Mouse (Mus musculus) myocyte (in vitro differentiated cells): ENCODE data around the gene Eif4e3. TPM values are rescaled to one million over a fixed set of nuclear protein-coding genes. Genes with fewer than 3 reads are reported as not detected.

Source experiments
- H3K27me3 ChIP-seq: one replicate; pipeline ENCODE4 v1.6.1; 2011; ENCODE audit not compliant: control insufficient read depth, insufficient read depth, insufficient read length
- H3K36me3 ChIP-seq: one replicate; pipeline ENCODE4 v1.6.1; 2011; ENCODE audit not compliant: control insufficient read depth, insufficient read depth
- H3K4me2 ChIP-seq: one replicate; pipeline ENCODE4 v1.6.1; 2011; ENCODE audit warnings: low read depth, control low read depth
- H3K4me3 ChIP-seq: one replicate; pipeline ENCODE4 v1.5.1; 2011; ENCODE audit warnings: mild to moderate bottlenecking, control low read depth, moderate library complexity
- H3K79me2 ChIP-seq: one replicate; pipeline ENCODE4 v1.6.1; 2011; ENCODE audit not compliant: control insufficient read depth, insufficient read depth
- H3ac ChIP-seq: one replicate; pipeline ENCODE4 v1.6.1; 2011; ENCODE audit not compliant: control insufficient read depth, insufficient read length
- CEBPB ChIP-seq: IDR thresholded peaks from 2 replicates; pipeline ENCODE4 v1.6.1; 2011; ENCODE audit warnings: mild to moderate bottlenecking, moderate library complexity; ENCODE audit not compliant: poor library complexity, insufficient read depth, severe bottlenecking
- E2F4 ChIP-seq: IDR thresholded peaks from one replicate; pipeline ENCODE4 v1.6.1; 2011; ENCODE audit warnings: mild to moderate bottlenecking, control low read depth, moderate library complexity; ENCODE audit not compliant: insufficient read depth
- MAX ChIP-seq: IDR thresholded peaks from one replicate; pipeline ENCODE4 v1.6.1; 2011; ENCODE audit warnings: low read depth, mild to moderate bottlenecking, control low read depth
- MYOD1 ChIP-seq, 3 experiments: IDR thresholded peaks; one replicate each; pipeline ENCODE4 v1.6.1; 2011; ENCODE audit warnings: control low read depth in 2 of 3, low read depth in 2 of 3, mild to moderate bottlenecking in 2 of 3, moderate library complexity in 1 of 3; ENCODE audit not compliant: insufficient read length in 2 of 3, control insufficient read depth in 1 of 3
- MYOG ChIP-seq, 3 experiments: IDR thresholded peaks; one replicate each; pipeline ENCODE4 v1.6.1; 2011; ENCODE audit warnings: control low read depth in 2 of 3, low read depth in 2 of 3, mild to moderate bottlenecking in 2 of 3; ENCODE audit not compliant: insufficient read length in 2 of 3, control insufficient read depth in 1 of 3, insufficient read depth in 1 of 3
- POLR2A ChIP-seq: IDR thresholded peaks from one replicate; pipeline ENCODE4 v1.6.1; 2011; ENCODE audit warnings: low read depth, mild to moderate bottlenecking, control low read depth, moderate library complexity; ENCODE audit not compliant: insufficient read length
- POLR2AphosphoS2 ChIP-seq: IDR thresholded peaks from one replicate; pipeline ENCODE4 v1.6.1; 2011; ENCODE audit warnings: low read depth, control low read depth; ENCODE audit not compliant: insufficient read length
- REST ChIP-seq: IDR thresholded peaks from one replicate; pipeline ENCODE4 v1.6.1; 2011; ENCODE audit warnings: mild to moderate bottlenecking, control low read depth, moderate library complexity; ENCODE audit not compliant: insufficient read depth, insufficient read length
- SRF ChIP-seq: IDR thresholded peaks from one replicate; pipeline ENCODE4 v1.6.1; 2011; ENCODE audit warnings: low read depth; ENCODE audit not compliant: control insufficient read depth, insufficient read length
- TCF12 ChIP-seq: IDR thresholded peaks from one replicate; pipeline ENCODE4 v1.6.1; 2011; ENCODE audit warnings: mild to moderate bottlenecking, control low read depth; ENCODE audit not compliant: poor library complexity, insufficient read depth, severe bottlenecking
- TCF3 ChIP-seq: IDR thresholded peaks from one replicate; pipeline ENCODE4 v1.6.1; 2011; ENCODE audit warnings: low read depth, control low read depth; ENCODE audit not compliant: insufficient read length
- USF1 ChIP-seq: IDR thresholded peaks from one replicate; pipeline ENCODE4 v1.6.1; 2011; ENCODE audit warnings: low read depth, mild to moderate bottlenecking, control low read depth, moderate library complexity
- polyA plus RNA-seq: library from polyadenylated mRNA; unstranded; fragments of >200 nt; fragmentation: generic; extraction: Trizol; gene quantifications from one replicate; pipeline ENCODE4 v1.2.1, GENCODE M21; 2012; ENCODE audit warnings: missing spikeins

Eif4e3 gene
- polyA plus RNA-seq, 1 experiment: 6.1 TPM

- Histone ChIP-seq H3K27me3 (peaks cover 44% of the 10 kb centered on the region), H3ac (no peak overlapping the region), H3K36me3 (no peaks in the 10 kb centered on the region), H3K79me2 (no peaks in the 10 kb centered on the region), H3K4me3 (no peak overlapping the region), H3K4me2 (no peak overlapping the region)
- TF ChIP-seq E2F4 (no peak), REST (no peak), POLR2A (no peak), TCF12 (no peak), MYOD1 (IDR thresholded peaks at IDR 0.05; ENCODE audit: control insufficient read depth in 1 of 3, insufficient read length in 2 of 3, low read depth in 2 of 3) (no peak), MAX (no peak), MYOG (IDR thresholded peaks at IDR 0.05; ENCODE audit: control insufficient read depth in 1 of 3, insufficient read depth in 1 of 3, insufficient read length in 2 of 3, low read depth in 2 of 3) (no peak), CEBPB (no peak), USF1 (no peak)
Measured at GRCm38 (mm10) chr6:99688513-99688912, 21.9 kb upstream of the Eif4e3 start.

GRCm38 (mm10) chr6:99684899-99685298, 18.3 kb upstream of the Eif4e3 start:
- H3K36me3 ChIP-seq: no peaks in the 10 kb centered on the region

GRCm38 (mm10) chr6:99683974-99684373, 17.4 kb upstream of the Eif4e3 start:
- TF ChIP-seq POLR2A (no peak), MYOD1 (IDR thresholded peaks at IDR 0.05; ENCODE audit: control insufficient read depth in 1 of 3, insufficient read length in 2 of 3, low read depth in 2 of 3) (no peak), E2F4 (no peak), POLR2AphosphoS2 (no peak), MAX (no peak), SRF (no peak), MYOG (IDR thresholded peaks at IDR 0.05; ENCODE audit: control insufficient read depth in 1 of 3, insufficient read depth in 1 of 3, insufficient read length in 2 of 3, low read depth in 2 of 3) (no peak), CEBPB (no peak), TCF12 (no peak), REST (no peak), TCF3 (no peak), USF1 (no peak)

More at GRCm38 (mm10) chr6:99684899-99685298, 18.3 kb upstream of the Eif4e3 start:
- Histone ChIP-seq H3K4me3 (no peak overlapping the region), H3ac (no peak overlapping the region), H3K79me2 (no peaks in the 10 kb centered on the region), H3K27me3 (peaks cover 17% of the 10 kb centered on the region), H3K4me2 (no peak overlapping the region)
- TF ChIP-seq E2F4 (no peak), CEBPB (no peak), SRF (no peak), POLR2AphosphoS2 (no peak), POLR2A (no peak), MYOD1 (IDR thresholded peaks at IDR 0.05; ENCODE audit: control insufficient read depth in 1 of 3, insufficient read length in 2 of 3, low read depth in 2 of 3) (no peak), USF1 (no peak), REST (no peak), MAX (no peak), TCF12 (no peak), TCF3 (no peak), MYOG (IDR thresholded peaks at IDR 0.05; ENCODE audit: control insufficient read depth in 1 of 3, insufficient read depth in 1 of 3, insufficient read length in 2 of 3, low read depth in 2 of 3) (no peak)

GRCm38 (mm10) chr6:99678108-99678507, 11.5 kb upstream of the Eif4e3 start:
- H3K27me3 ChIP-seq: peaks cover 28% of the 10 kb centered on the region
- H3ac ChIP-seq: no peak overlapping the region
- no peak overlapping the region for H3K4me2 ChIP-seq
- H3K36me3 ChIP-seq: no peaks in the 10 kb centered on the region
- no peak for TF ChIP-seq REST
- TF ChIP-seq E2F4: no peak
- TF ChIP-seq POLR2A: no peak
- no peak for TF ChIP-seq TCF12
- TF ChIP-seq MYOD1 (IDR thresholded peaks at IDR 0.05; ENCODE audit: control insufficient read depth in 1 of 3, insufficient read length in 2 of 3, low read depth in 2 of 3): no peak
- TF ChIP-seq MYOG (IDR thresholded peaks at IDR 0.05; ENCODE audit: control insufficient read depth in 1 of 3, insufficient read depth in 1 of 3, insufficient read length in 2 of 3, low read depth in 2 of 3): no peak
- TF ChIP-seq TCF3: no peak
- TF ChIP-seq POLR2AphosphoS2: no peak
- TF ChIP-seq CEBPB: no peak
- H3K79me2 ChIP-seq: no peaks in the 10 kb centered on the region
- H3K4me3 ChIP-seq: no peak overlapping the region

More at GRCm38 (mm10) chr6:99683974-99684373, 17.4 kb upstream of the Eif4e3 start:
- Histone ChIP-seq H3K27me3 (peaks cover 14% of the 10 kb centered on the region), H3K4me2 (no peak overlapping the region), H3K79me2 (no peaks in the 10 kb centered on the region), H3K36me3 (no peaks in the 10 kb centered on the region), H3K4me3 (no peak overlapping the region), H3ac (no peak overlapping the region)

- Histone ChIP-seq H3K4me2 (no peak overlapping the region), H3K79me2 (no peaks in the 10 kb centered on the region), H3K4me3 (no peak overlapping the region), H3ac (no peak overlapping the region), H3K36me3 (no peaks in the 10 kb centered on the region), H3K27me3 (peaks cover 26% of the 10 kb centered on the region)
- no peak for TF ChIP-seq USF1
- TF ChIP-seq TCF12: no peak
- TF ChIP-seq MYOG (IDR thresholded peaks at IDR 0.05; ENCODE audit: control insufficient read depth in 1 of 3, insufficient read depth in 1 of 3, insufficient read length in 2 of 3, low read depth in 2 of 3): no peak
- no peak for TF ChIP-seq MAX
- TF ChIP-seq CEBPB: no peak
- no peak for TF ChIP-seq E2F4
- no peak for TF ChIP-seq REST
- no peak for TF ChIP-seq POLR2A
- TF ChIP-seq MYOD1 (IDR thresholded peaks at IDR 0.05; ENCODE audit: control insufficient read depth in 1 of 3, insufficient read length in 2 of 3, low read depth in 2 of 3): no peak
- no peak for TF ChIP-seq POLR2AphosphoS2
- no peak for TF ChIP-seq SRF
Measured at GRCm38 (mm10) chr6:99677325-99677724, 10.8 kb upstream of the Eif4e3 start.
